Mouse (Mus musculus): Measurements from ENCODE around the gene Il1rapl2. TPM values are rescaled to one million over a fixed set of nuclear protein-coding genes. Genes with fewer than 3 reads are reported as not detected.

Gene Il1rapl2
- total RNA-seq (2022): 1 to 10 TPM; 5.1 to 6.4 (median 5.9) TPM

- DNase-seq (ENCODE audit: low spot score in 2 of 2): no peak
Observed at GRCm38 (mm10) chrX:137570321-137571195, at the start of gene Il1rapl2. TSS of gene Il1rapl2 (plus strand) at chrX:137570608.

- DNase-seq (ENCODE audit: low spot score in 2 of 2): no peak
Observed at GRCm38 (mm10) chrX:137548348-137548747, 22.1 kb upstream of the Il1rapl2 start.

DNA sequence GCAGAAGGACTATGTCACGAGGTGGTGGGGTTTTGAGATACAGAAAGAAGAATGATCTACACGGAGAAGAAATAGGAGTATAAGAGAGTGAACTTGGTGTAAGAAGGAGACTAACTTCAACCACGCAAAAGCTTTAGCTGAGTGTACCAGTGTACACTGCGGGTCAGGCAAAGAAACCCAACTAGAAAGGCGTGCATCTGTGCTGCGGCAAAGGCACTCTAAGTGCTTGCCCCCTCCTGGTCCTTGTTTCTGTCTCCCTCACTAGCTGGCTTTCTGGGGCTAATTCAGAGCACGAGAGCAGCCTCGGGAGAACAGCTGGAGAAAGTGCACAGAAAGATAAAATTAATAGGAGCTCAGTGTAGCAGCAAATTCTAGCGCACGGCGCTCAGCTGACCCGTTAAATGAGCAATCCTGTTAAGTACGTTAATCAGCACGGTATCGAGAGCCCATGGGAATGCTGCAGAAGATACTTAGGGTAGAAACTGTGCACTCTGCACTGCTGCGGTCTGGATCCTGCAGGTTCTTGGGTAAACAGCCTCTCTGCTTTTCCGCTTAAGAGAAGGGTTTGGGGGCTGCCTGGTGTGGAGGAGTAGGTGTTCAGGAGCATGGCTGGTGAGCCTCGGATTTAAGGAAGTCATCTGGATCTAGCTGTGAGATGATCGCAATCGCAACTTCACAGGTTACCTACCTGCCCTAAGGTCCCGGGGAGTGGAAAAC, 778 bp upstream of the Il1rapl2 start:
- DNase-seq (ENCODE audit: low spot score in 2 of 2): no peak

GRCm38 (mm10) chrX:137582656-137583055, 12.2 kb downstream of the Il1rapl2 start:
- DNase-seq (ENCODE audit: low spot score in 2 of 2): no peak

GRCm38 (mm10) chrX:137620697-137621096, 50.3 kb downstream of the Il1rapl2 start:
- DNase-seq (ENCODE audit: low spot score in 2 of 2): no peak

DNA sequence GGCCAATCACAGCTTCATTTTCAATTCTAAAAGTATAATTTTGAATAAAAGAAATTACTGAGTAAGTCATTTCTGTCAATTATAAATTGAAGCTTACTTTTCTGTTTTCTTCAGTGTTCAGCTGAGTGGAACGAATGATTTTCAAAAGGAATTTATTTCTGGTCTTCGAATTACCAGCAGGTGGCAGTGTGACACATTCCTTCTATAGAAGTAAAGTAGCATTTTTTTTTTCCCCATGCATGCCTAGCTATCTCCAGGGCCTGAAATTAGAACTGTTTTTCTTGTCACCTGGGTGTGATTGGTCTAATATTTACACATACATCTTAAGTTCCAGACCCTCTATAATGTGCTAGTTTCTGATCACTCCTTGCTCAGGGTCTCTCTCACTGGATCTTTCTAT, 96.6 kb downstream of the Il1rapl2 start:
- DNase-seq (ENCODE audit: low spot score in 2 of 2): no peak

- no peak for DNase-seq (ENCODE audit: low spot score in 2 of 2)
Observed at GRCm38 (mm10) chrX:137687974-137688373, 117.6 kb downstream of the Il1rapl2 start.

DNA sequence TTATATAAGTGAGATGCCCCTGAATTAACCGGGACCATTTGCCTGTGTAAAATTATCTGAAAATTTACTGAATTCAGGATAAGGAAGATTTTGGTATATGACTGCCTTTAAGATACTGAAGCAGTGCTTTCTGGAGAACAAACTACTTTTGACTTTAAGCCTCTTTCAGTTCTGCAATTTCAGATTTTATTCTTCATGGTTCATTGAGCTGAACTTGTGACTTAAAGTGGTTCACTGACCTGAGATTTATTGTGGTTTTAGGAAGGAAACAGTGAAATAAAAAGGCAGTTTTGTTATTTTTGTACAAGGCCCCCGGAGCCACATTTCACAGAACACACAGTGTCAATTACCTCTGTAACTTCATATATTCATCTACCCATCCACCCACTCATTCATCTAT, 129.6 kb downstream of the Il1rapl2 start:
- DNase-seq (ENCODE audit: low spot score in 2 of 2): no peak

DNA sequence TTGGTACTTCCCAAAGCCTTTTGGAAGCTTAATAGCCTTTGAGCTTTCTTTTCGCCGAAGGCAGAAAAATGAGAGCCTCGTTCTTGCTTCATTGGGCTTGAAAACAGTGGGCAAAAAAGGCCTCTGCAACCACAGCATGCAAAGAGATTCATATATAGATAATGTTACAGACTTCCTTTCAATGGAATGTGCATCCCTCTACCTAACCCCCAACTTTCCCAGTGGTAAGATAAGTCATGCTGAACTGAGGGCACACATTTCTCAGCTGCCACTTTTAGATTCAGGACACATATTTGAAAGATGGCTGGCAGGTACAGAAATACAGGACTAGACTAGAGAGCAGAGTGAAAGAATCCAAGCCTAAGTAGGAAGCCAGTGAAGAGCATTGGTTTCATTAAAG, 185.1 kb downstream of the Il1rapl2 start:
- no peak for DNase-seq (ENCODE audit: low spot score in 2 of 2)

- DNase-seq (ENCODE audit: low spot score in 2 of 2): no peak
Observed at GRCm38 (mm10) chrX:137805484-137806200, 235.2 kb downstream of the Il1rapl2 start.

DNA sequence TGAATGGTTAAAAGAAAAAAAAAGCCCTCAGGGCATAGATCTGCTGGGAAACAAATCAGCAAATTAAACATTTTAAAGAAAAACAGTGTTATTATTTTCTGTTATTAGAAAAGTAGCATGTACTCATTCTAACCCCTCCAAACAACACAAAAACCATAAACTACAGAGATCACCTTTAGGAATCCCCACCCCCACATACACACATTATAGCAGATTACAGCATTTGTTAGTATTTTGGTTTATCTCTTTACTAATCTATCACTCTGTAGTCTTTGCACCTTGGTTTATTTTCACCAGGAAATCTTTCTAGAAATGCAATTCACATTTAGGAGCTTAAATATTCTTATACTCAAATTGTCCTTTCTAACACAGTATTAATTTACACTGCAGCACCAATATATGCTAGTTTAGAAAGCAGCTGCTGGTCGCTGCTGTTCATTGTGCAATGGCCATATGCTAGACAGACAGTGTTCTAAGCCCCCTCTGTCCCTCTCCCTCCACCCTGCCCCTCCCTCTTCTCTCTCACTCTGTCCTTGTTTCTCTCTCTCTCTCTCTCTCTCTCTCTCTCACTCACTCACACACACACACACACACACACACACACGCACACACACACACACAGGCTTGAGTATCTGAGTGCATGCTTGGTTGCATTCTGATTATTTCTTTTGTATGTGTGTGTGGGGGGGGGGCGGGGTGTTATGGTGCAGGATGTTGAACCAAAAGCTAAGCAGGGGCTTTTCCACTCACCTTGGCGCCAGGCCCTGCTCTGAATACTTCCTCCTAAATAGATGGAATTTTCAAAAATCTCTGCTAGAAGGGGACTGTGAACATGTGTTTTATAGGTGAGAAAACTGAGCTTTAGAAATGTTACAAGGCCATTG, 236.1 kb downstream of the Il1rapl2 start:
- no peak for DNase-seq (ENCODE audit: low spot score in 2 of 2)

DNA sequence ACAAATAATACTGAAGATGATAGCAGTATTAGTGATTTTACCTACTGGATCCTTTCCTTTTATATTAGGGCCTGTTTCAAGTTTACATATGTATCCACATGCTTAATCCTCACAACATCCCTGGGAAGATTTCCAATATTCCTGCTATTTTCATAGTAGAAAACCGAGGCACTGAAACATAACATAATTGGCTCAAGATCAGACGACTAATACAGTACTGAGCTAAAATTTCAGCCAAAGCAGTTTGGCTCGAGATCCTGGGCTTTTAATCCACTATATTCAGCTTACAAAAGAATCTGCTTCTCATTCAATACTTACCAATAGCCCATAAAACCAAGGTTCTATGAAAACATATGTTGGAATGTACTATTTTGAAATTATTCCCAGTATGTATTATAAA, 239.1 kb downstream of the Il1rapl2 start:
- DNase-seq (ENCODE audit: low spot score in 2 of 2): no peak

DNA sequence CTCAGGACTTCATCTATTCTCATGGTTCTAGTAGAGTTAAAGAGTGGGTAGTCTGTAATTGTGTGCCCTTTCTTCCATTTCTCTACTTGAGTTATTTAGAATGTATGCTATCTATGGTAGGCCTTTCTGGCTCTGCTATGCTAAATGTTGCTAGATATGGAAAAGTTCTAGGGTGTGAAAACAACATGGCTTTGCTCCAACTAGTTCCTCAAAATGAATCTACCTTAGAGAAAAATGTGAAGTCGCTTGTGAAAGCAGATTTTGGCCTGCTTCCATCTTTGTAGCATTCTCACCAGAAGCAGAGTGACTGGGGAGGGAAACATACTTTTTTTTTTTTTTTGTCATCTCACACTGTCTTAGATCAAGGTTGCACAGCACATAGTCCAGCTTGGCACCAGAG, 241.7 kb downstream of the Il1rapl2 start:
- DNase-seq (ENCODE audit: low spot score in 2 of 2): no peak

DNA sequence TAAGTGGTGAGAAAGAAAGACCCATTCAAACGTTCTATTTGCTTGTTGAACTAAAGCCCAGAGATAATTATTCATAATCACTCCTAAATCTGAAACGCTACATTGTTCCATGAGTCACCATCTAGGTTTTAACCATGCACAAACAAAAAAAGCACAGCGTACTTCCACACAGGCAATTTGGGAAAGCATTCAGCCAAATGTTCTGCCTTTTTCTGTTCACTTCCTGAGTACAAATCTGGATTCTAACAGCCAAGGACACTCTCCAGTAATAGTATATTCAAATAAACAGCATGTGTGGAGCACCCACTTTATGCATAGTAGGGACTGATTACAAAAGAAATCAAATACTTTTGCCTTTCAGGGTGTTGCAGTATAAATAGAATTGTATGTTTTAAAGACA, 278.5 kb downstream of the Il1rapl2 start:
- no peak for DNase-seq (ENCODE audit: low spot score in 2 of 2)

DNA sequence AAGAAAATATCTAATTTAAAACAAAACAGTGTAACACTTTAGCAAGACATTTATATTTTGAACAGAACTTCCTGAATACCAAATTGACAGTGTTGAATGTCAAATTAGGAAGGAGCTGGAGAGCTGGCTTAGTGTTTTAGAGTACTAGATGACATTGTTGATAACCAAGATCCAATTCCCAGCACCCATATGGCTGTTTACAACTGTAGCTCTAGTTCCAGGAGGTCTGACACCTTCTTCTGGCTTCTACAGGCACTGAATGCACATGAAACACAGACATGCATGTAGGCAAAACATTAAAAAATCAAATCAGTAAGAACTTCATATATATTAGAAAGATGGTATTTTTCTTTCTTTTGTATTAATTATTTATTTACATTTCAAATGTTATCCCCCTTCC, 353.1 kb downstream of the Il1rapl2 start:
- no peak for DNase-seq (ENCODE audit: low spot score in 2 of 2)

DNA sequence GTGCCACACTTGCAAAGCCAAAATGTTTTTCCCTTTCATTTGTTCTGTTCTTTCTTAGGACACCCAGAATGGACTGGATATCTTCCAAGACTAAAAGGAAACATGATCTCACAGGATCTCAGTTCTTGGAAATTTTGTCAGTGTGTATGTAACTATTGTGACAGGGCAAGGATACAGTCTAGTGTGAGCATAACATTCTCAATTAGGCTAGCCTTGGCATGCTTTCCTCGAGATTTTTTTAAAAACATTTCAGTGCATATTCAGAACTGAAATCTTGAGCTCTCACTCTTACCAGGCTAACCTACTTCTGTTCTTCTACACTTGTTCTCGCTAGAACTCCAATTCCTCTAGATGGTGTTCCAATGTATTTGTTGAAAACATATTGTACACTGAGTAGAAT, 356.4 kb downstream of the Il1rapl2 start:
- no peak for DNase-seq (ENCODE audit: low spot score in 2 of 2)

DNA sequence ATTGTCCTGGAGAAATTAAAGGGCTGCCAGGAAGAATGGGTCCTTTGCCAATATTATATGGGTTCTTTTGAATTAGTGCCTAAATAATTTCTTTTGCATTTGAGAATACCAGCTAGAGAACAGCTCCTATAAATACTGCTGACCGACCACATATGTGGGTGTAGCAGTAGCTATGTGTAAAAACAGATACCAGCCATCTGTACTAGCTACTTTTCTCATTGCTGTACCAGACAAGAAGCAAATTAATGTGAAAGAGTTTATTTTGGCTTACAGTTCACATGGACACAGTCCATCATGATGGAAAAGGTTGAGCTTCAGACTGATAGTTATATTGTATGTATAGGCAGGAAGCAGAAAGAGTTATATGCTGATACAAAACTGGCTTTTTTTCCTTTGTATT, 377.3 kb downstream of the Il1rapl2 start:
- DNase-seq (ENCODE audit: low spot score in 2 of 2): peak in 1 of 2 experiments; percentile 14

GRCm38 (mm10) chrX:137971306-137971705, 400.9 kb downstream of the Il1rapl2 start:
- DNase-seq (ENCODE audit: low spot score in 2 of 2): no peak

- no peak for DNase-seq (ENCODE audit: low spot score in 2 of 2)
Observed at GRCm38 (mm10) chrX:138043113-138043512, 472.7 kb downstream of the Il1rapl2 start.

- no peak for DNase-seq (ENCODE audit: low spot score in 2 of 2)
Observed at GRCm38 (mm10) chrX:138103954-138104353, 533.5 kb downstream of the Il1rapl2 start.

DNA sequence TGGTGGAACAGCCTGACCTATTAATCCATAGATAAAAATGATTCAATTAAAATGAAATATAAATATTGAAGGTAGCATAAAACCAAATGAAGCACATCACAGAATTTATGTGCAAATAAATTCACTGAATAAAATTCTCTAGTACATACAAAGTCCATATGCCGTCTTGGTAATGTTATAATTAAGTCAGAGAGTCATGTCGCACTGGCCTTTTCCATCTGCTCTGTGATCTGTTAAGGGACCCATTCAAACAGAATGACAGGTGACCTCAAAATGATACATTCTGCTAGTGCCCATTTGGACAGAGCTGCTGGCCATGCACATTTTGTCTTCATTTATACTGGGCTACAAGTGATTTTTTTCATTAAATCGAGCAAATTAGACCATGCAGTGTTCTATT, 534.3 kb downstream of the Il1rapl2 start:
- DNase-seq (ENCODE audit: low spot score in 2 of 2): no peak

All from left cerebral cortex, adult 8-10 months (tissue).